Mouse (Mus musculus): ENCODE measurements at regions not wholly inside any gene's neighbourhood (a gene's known extent, or its start where the extent isn't known, plus 50 kb on each side); places are given as distances from the start of the nearest gene placed in this dataset.

- no peak overlapping the region for H3K4me3 ChIP-seq (replicated peaks)
- H3K36me3 ChIP-seq (replicated peaks), result no peaks in the 10 kb centered on the region
- H3K27me3 ChIP-seq, result no peaks in the 10 kb centered on the region
- no peak overlapping the region for H3K4me2 ChIP-seq
- no peak for ATAC-seq (ENCODE audit: insufficient read depth)
- H3K9ac ChIP-seq, result no peak overlapping the region
- H3K9me3 ChIP-seq (replicated peaks), result no peaks in the 10 kb centered on the region
- no peak overlapping the region for H3K27ac ChIP-seq (replicated peaks)
- H3K4me1 ChIP-seq (replicated peaks), result 0 out of 2 replicates have a peak, but pooled peaks cover 2% of the 10 kb centered on the region
- 44% methylated on average over 8 of the region's 8 CpGs for WGBS (ENCODE audit: insufficient replicate concordance)
These were observed 180.3 kb downstream of the Cog6 start for GRCm38 (mm10) chr3:52836780-52837179.

- H3K4me2 ChIP-seq, result no peak overlapping the region
- no peak overlapping the region for H3K9ac ChIP-seq
- no peaks in the 10 kb centered on the region for H3K36me3 ChIP-seq (replicated peaks)
- 71% methylated on average over 5 of the region's 5 CpGs for WGBS (ENCODE audit: insufficient replicate concordance)
- no peak for ATAC-seq (ENCODE audit: insufficient read depth)
- no peaks in the 10 kb centered on the region for H3K27me3 ChIP-seq
- H3K27ac ChIP-seq (replicated peaks), result no peak overlapping the region
- H3K9me3 ChIP-seq (replicated peaks), result no peaks in the 10 kb centered on the region
- no peak overlapping the region for H3K4me3 ChIP-seq (replicated peaks)
- no peaks in the 10 kb centered on the region for H3K4me1 ChIP-seq (replicated peaks)
These were observed 184.6 kb downstream of the Cog6 start for GRCm38 (mm10) chr3:52832421-52832820.

GRCm38 (mm10) chr3:52831986-52832385, 185.1 kb downstream of the Cog6 start:
- H3K36me3 ChIP-seq (replicated peaks), result no peaks in the 10 kb centered on the region
- no peaks in the 10 kb centered on the region for H3K27me3 ChIP-seq
- no peaks in the 10 kb centered on the region for H3K9me3 ChIP-seq (replicated peaks)
- no peak overlapping the region for H3K4me3 ChIP-seq (replicated peaks)
- no peak overlapping the region for H3K4me2 ChIP-seq
- H3K9ac ChIP-seq, result no peak overlapping the region
- WGBS (ENCODE audit: insufficient replicate concordance), result 80% methylated on average over 1 of the region's 1 CpGs
- no peaks in the 10 kb centered on the region for H3K4me1 ChIP-seq (replicated peaks)
- no peak for ATAC-seq (ENCODE audit: insufficient read depth)
- no peak overlapping the region for H3K27ac ChIP-seq (replicated peaks)

- no peaks in the 10 kb centered on the region for H3K9me3 ChIP-seq (replicated peaks)
- no peaks in the 10 kb centered on the region for H3K4me1 ChIP-seq (replicated peaks)
- H3K27me3 ChIP-seq, result no peaks in the 10 kb centered on the region
- no peaks in the 10 kb centered on the region for H3K36me3 ChIP-seq (replicated peaks)
- WGBS (ENCODE audit: insufficient replicate concordance), result 44% methylated on average over 3 of the region's 3 CpGs
- no peak for ATAC-seq (ENCODE audit: insufficient read depth)
- no peak overlapping the region for H3K4me3 ChIP-seq (replicated peaks)
- H3K4me2 ChIP-seq, result no peak overlapping the region
- no peak overlapping the region for H3K9ac ChIP-seq
- H3K27ac ChIP-seq (replicated peaks), result no peak overlapping the region
These were observed 186.9 kb downstream of the Cog6 start for GRCm38 (mm10) chr3:52830101-52830500.

- Histone ChIP-seq H3K4me2 (no peak overlapping the region), H3K27ac (replicated peaks) (no peak overlapping the region), H3K4me3 (replicated peaks) (no peak overlapping the region), H3K36me3 (replicated peaks) (no peaks in the 10 kb centered on the region), H3K9ac (no peak overlapping the region), H3K27me3 (no peaks in the 10 kb centered on the region), H3K4me1 (replicated peaks) (no peaks in the 10 kb centered on the region), H3K9me3 (replicated peaks) (no peaks in the 10 kb centered on the region)
- ATAC-seq (ENCODE audit: insufficient read depth), result no peak
- WGBS (ENCODE audit: insufficient replicate concordance), result 73% methylated on average over 6 of the region's 6 CpGs
These were observed 188.0 kb downstream of the Cog6 start for GRCm38 (mm10) chr3:52829069-52829468.

GRCm38 (mm10) chr3:52828473-52828872, 188.6 kb downstream of the Cog6 start:
- Histone ChIP-seq H3K36me3 (replicated peaks) (no peaks in the 10 kb centered on the region), H3K4me2 (no peak overlapping the region), H3K4me1 (replicated peaks) (no peaks in the 10 kb centered on the region), H3K9me3 (replicated peaks) (no peaks in the 10 kb centered on the region), H3K4me3 (replicated peaks) (no peak overlapping the region), H3K27me3 (no peaks in the 10 kb centered on the region), H3K27ac (replicated peaks) (no peak overlapping the region), H3K9ac (no peak overlapping the region)
- no peak for ATAC-seq (ENCODE audit: insufficient read depth)
- WGBS (ENCODE audit: insufficient replicate concordance), result 20% methylated on average over 4 of the region's 4 CpGs

GRCm38 (mm10) chr3:52822848-52823247, 194.2 kb downstream of the Cog6 start:
- 71% methylated on average over 5 of the region's 5 CpGs for WGBS (ENCODE audit: insufficient replicate concordance)
- Histone ChIP-seq H3K36me3 (replicated peaks) (no peaks in the 10 kb centered on the region), H3K4me3 (replicated peaks) (no peak overlapping the region), H3K27me3 (no peaks in the 10 kb centered on the region), H3K9me3 (replicated peaks) (no peaks in the 10 kb centered on the region), H3K4me2 (no peak overlapping the region), H3K4me1 (replicated peaks) (no peaks in the 10 kb centered on the region), H3K9ac (no peak overlapping the region), H3K27ac (replicated peaks) (no peak overlapping the region)
- no peak for ATAC-seq (ENCODE audit: insufficient read depth)

GRCm38 (mm10) chr3:52821450-52821849, 195.6 kb downstream of the Cog6 start:
- Histone ChIP-seq H3K9ac (no peak overlapping the region), H3K27ac (replicated peaks) (no peak overlapping the region), H3K9me3 (replicated peaks) (no peaks in the 10 kb centered on the region), H3K36me3 (replicated peaks) (no peaks in the 10 kb centered on the region), H3K4me2 (no peak overlapping the region), H3K4me3 (replicated peaks) (no peak overlapping the region), H3K27me3 (no peaks in the 10 kb centered on the region), H3K4me1 (replicated peaks) (no peaks in the 10 kb centered on the region)
- WGBS (ENCODE audit: insufficient replicate concordance), result 46% methylated on average over 5 of the region's 5 CpGs
- ATAC-seq (ENCODE audit: insufficient read depth), result no peak

- H3K9me3 ChIP-seq (replicated peaks), result no peaks in the 10 kb centered on the region
- no peaks in the 10 kb centered on the region for H3K36me3 ChIP-seq (replicated peaks)
- ATAC-seq (ENCODE audit: insufficient read depth), result no peak
- no peak overlapping the region for H3K9ac ChIP-seq
- H3K27me3 ChIP-seq, result no peaks in the 10 kb centered on the region
- no peak overlapping the region for H3K27ac ChIP-seq (replicated peaks)
- 56% methylated on average over 4 of the region's 4 CpGs for WGBS (ENCODE audit: insufficient replicate concordance)
- H3K4me1 ChIP-seq (replicated peaks), result no peaks in the 10 kb centered on the region
- no peak overlapping the region for H3K4me2 ChIP-seq
- H3K4me3 ChIP-seq (replicated peaks), result no peak overlapping the region
These were observed 198.6 kb downstream of the Cog6 start for GRCm38 (mm10) chr3:52818401-52818800.

GRCm38 (mm10) chr3:52817416-52817815, 199.6 kb downstream of the Cog6 start:
- H3K27me3 ChIP-seq, result no peaks in the 10 kb centered on the region
- no peaks in the 10 kb centered on the region for H3K9me3 ChIP-seq (replicated peaks)
- ATAC-seq (ENCODE audit: insufficient read depth), result no peak
- no peaks in the 10 kb centered on the region for H3K4me1 ChIP-seq (replicated peaks)
- H3K36me3 ChIP-seq (replicated peaks), result no peaks in the 10 kb centered on the region
- no peak overlapping the region for H3K27ac ChIP-seq (replicated peaks)
- no peak overlapping the region for H3K9ac ChIP-seq
- 58% methylated on average over 6 of the region's 6 CpGs for WGBS (ENCODE audit: insufficient replicate concordance)
- no peak overlapping the region for H3K4me3 ChIP-seq (replicated peaks)
- H3K4me2 ChIP-seq, result no peak overlapping the region

GRCm38 (mm10) chr3:52815497-52815896, 201.5 kb downstream of the Cog6 start:
- no peaks in the 10 kb centered on the region for H3K9me3 ChIP-seq (replicated peaks)
- H3K27me3 ChIP-seq, result no peaks in the 10 kb centered on the region
- 72% methylated on average over 7 of the region's 7 CpGs for WGBS (ENCODE audit: insufficient replicate concordance)
- H3K4me3 ChIP-seq (replicated peaks), result no peak overlapping the region
- H3K27ac ChIP-seq (replicated peaks), result no peak overlapping the region
- H3K36me3 ChIP-seq (replicated peaks), result no peaks in the 10 kb centered on the region
- no peak overlapping the region for H3K9ac ChIP-seq
- H3K4me1 ChIP-seq (replicated peaks), result no peaks in the 10 kb centered on the region
- ATAC-seq (ENCODE audit: insufficient read depth), result no peak
- H3K4me2 ChIP-seq, result no peak overlapping the region

- no peaks in the 10 kb centered on the region for H3K4me1 ChIP-seq (replicated peaks)
- no peaks in the 10 kb centered on the region for H3K9me3 ChIP-seq (replicated peaks)
- H3K4me2 ChIP-seq, result no peak overlapping the region
- H3K27me3 ChIP-seq, result no peaks in the 10 kb centered on the region
- no peak overlapping the region for H3K9ac ChIP-seq
- no peak overlapping the region for H3K4me3 ChIP-seq (replicated peaks)
- ATAC-seq (ENCODE audit: insufficient read depth), result no peak
- H3K27ac ChIP-seq (replicated peaks), result no peak overlapping the region
- H3K36me3 ChIP-seq (replicated peaks), result no peaks in the 10 kb centered on the region
- WGBS (ENCODE audit: insufficient replicate concordance), result 55% methylated on average over 5 of the region's 5 CpGs
These were observed 214.7 kb downstream of the Cog6 start for GRCm38 (mm10) chr3:52802324-52802723.

All from liver, embryonic 15.5 days (tissue).